Mouse (Mus musculus): ENCODE measurements around the gene Nuf2. TPM values are rescaled to one million over a fixed set of nuclear protein-coding genes. Genes with fewer than 3 reads are reported as not detected.

Gene Nuf2
- polyA plus RNA-seq, 1 experiment from 2014 or later: 48.5 TPM

Other genes with a start within 250 kb of the Nuf2 start
- 3.5 and 19.3 TPM in 2 replicates for gene Rgs5, start 124.0 kb upstream of the Nuf2 start, polyA plus RNA-seq (2016; fragmentation: Nextera tagmentation; extraction: Ambion mirVana)
- gene Rgs4, start 216.2 kb upstream of the Nuf2 start, polyA plus RNA-seq (2016; fragmentation: Nextera tagmentation; extraction: Ambion mirVana): 1.2 and 3.6 TPM in 2 replicates

All from heart, embryonic 10.5 days (tissue).